Mouse (Mus musculus) erythroid progenitor cell, adult 5-6 weeks (primary cell): ENCODE results near the gene Pnck. TPM values are rescaled to one million over a fixed set of nuclear protein-coding genes. Genes with fewer than 3 reads are reported as not detected.

ENCODE experiments used
- ATAC-seq: replicated peaks from 2 replicates; pipeline ENCODE4 v1.8.0; 2016; ENCODE audit warnings: moderate number of reproducible peaks, mild to moderate bottlenecking, moderate TSS enrichment, inconsistent platforms; ENCODE audit not compliant: poor library complexity, low FRiP score, severe bottlenecking
- total RNA-seq, 2 experiments: library from RNA; stranded (forward) in 1 of 2; stranded (reverse) in 1 of 2; fragments of 150-400 nt in 1 of 2; fragments of 186-747, 209-891 nt in 1 of 2; gene quantifications; 2 replicates each; pipeline versions ENCODE4 v1.2.3 to v1.2.4; 2015 to 2017; ENCODE audit warnings: low replicate concordance in 2 of 2

The Pnck gene
- total RNA-seq, 2 experiments from 2014 or later, result not detected

DNA sequence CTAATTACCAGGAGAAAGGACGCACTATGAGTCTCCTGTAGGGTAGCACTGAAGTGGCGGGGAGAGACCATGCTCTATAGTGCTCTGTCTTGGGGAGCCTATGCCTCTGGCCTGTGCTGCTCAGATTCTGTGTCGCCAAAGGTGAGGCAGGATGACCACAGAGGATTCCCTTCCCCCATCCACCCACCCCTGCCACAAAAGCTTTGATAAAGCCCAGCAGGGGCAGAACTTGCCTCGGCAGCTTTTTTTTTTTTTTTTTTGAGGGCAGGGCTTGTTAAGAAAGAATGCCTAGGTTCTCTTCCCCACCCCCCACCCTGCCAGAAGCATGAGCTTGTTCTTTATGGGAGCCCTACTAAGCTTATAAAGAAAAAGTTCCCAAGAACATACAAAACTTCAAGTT, 14.8 kb downstream of the Pnck start:
- no peak for ATAC-seq

DNA sequence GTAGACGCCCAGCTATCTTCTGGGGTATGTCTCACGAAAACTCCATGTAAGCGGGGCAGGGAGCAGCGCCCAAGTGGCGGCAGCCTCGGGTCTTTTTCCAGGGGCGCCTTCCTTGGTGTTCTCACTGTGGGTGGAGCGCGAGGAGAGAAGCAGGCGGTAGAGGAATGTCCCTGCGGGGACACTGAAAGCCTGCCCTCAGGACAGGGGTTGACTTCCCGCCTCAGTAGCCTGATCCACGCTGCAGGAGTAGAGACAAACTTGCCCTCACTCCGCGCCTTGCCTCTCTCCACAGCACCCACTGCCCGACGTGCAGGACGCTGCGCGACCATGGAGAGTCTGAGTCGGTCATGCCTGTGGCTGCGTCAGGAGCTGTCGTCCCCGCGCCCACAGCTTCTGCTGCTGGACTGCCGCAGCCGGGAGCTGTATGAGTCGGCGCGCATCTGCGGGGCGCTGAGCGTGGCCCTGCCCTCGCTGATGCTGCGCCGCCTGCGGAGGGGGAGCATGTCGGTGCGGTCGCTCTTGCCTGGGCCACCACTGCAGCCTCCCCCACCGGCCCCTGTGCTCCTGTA, 19.9 kb downstream of the Pnck start:
- ATAC-seq, result no peak

DNA sequence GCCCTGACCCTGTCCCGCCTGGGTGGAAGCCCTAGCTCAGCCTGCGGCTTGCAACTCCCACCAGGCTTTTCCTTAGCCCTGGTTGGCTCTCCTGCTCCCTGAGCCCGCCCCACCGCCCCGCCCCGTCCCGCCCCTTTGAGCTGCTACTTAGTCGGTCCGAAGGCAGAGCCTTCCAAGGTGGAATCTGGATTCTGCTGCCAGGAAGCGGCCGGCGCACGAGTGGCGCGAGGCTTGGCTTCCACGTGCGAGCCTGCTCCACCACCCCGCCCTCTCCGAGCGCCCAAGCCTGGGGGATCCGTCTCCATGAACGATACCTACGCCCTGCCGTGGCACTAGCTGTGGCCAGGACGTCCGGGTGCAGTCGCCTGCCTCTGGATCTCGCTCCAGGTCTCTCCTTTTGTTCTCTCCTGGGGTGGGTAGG, 20.7 kb downstream of the Pnck start, which contains the start of gene Dusp9:
Dusp9 (plus strand) TSS at position 165 of the 421 bp plus-strand sequence.
- ATAC-seq, result peak; percentile 25; the same call in 1 of the 2 replicates

- ATAC-seq, result no peak
These were observed 22.5 kb downstream of the Pnck start for GRCm38 (mm10) chrX:73637415-73637814.

DNA sequence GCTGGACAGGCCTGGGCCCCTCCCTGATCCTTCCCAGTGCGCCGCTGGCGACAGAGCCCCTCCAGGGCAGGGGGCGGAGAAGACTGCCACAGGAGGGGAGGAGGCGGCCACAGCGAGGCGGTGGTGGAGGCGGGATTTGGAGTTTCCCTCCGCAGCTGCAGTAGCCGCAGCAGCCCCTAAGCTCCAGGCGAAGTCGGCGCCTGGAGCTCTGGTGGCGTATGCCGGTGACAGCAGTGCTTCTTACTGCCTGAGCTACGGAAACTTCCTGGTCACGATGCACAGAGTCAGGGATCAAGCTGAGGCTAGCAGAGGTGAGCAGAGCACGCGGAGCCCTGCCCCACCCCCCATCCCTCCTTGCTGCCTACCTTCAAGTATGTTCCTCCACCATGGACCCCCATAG, 24.5 kb downstream of the Pnck start:
- ATAC-seq, result no peak

DNA sequence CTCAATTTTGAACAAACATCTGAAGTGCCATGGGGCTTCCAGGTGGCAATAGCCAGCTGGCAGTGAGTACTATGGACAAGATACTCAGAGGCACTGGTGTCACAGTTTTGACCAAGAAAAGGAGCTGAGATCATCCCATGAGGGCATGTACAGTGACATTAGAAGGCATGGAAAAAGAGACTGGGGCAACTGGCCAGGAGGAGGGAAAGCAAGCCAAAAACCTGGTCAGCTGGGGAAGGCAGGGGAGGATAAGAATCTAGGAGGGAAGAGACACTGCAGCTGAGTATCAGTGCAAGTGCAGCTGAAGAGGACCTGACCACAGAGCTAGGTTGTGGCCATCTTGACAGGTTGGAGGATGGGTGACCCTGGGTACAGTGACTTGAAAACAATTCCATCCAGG, 32.9 kb downstream of the Pnck start:
- no peak for ATAC-seq

GRCm38 (mm10) chrX:73619890-73620289, 40.0 kb downstream of the Pnck start:
- ATAC-seq, result no peak

- ATAC-seq, result no peak
These were observed 40.5 kb downstream of the Pnck start for GRCm38 (mm10) chrX:73619401-73619800.

DNA sequence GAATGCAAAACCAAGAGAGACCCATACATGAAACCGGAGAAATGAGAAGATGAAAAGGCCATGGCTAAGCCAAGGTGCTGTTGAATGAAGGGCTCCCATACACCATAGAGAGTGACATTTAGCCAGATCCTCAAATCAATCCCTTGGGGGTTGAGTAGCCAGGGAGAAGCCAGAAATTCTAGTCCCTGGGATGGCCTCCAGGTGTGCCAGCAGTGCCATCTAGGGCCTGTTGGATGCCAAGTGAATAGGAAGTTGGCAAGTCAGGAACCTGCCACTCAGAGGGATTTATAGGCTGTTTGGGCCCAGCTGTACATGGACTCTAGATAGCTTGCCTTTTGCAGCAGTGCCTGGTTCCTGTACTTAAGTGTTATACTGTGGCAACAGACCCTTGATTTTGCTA, 44.0 kb downstream of the Pnck start:
- ATAC-seq, result no peak

DNA sequence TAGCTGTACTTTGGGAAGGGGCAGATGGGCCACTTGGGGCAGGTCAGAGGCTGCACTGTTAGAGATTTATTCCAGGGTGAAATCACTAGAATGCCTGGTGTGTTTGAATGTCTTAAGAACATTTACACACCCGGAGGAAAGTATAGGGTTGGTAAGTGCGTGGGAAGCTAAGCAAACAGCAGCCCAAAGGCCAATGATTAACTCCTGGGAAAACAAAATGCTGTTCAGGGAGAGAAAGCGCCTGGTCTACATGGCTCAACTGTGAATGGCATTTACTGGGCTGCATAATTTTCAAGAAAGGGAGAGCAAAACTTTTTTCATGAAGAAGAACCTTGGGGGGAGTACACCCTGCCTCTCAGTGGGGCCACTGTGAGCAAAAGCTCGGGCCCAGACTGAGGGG, 46.3 kb downstream of the Pnck start:
- no peak for ATAC-seq

Other genes with a start within 250 kb of the Pnck start
- gene Zfp92, start 249.0 kb downstream of the Pnck start, total RNA-seq (2015; ENCODE audit: low replicate concordance), result not detected in 2 replicates
- gene Zfp92, start 249.0 kb downstream of the Pnck start, total RNA-seq (2017; ENCODE audit: low replicate concordance), result not detected in 2 replicates
- not detected in 2 replicates for gene Trex2, start 224.8 kb downstream of the Pnck start, total RNA-seq (2015; ENCODE audit: low replicate concordance)
- not detected in 2 replicates for gene Trex2, start 224.8 kb downstream of the Pnck start, total RNA-seq (2017; ENCODE audit: low replicate concordance)
- 9.2 and 13.0 TPM in 2 replicates for gene Haus7, start 201.1 kb downstream of the Pnck start, total RNA-seq (2015; ENCODE audit: low replicate concordance)
- gene Haus7, start 201.1 kb downstream of the Pnck start, total RNA-seq (2017; ENCODE audit: low replicate concordance), result 8.0 and 14.1 TPM in 2 replicates
- 11.2 and 28.9 TPM in 2 replicates for gene Bgn, start 176.5 kb downstream of the Pnck start, total RNA-seq (2015; ENCODE audit: low replicate concordance)
- 1.0 and 1.8 TPM in 2 replicates for gene Bgn, start 176.5 kb downstream of the Pnck start, total RNA-seq (2017; ENCODE audit: low replicate concordance)
- gene Atp2b3, start 157.0 kb downstream of the Pnck start, total RNA-seq (2015; ENCODE audit: low replicate concordance), result not detected in 2 replicates
- gene Atp2b3, start 157.0 kb downstream of the Pnck start, total RNA-seq (2017; ENCODE audit: low replicate concordance), result not detected in 2 replicates
- gene Dusp9, start 20.7 kb downstream of the Pnck start, total RNA-seq (2015; ENCODE audit: low replicate concordance), result not detected in 2 replicates
- not detected in 2 replicates for gene Dusp9, start 20.7 kb downstream of the Pnck start, total RNA-seq (2017; ENCODE audit: low replicate concordance)
- 1.3 and 1.4 TPM in 2 replicates for gene Slc6a8, start 13.0 kb upstream of the Pnck start, total RNA-seq (2015; ENCODE audit: low replicate concordance)
- 0.51 TPM in 1 of 2 replicates, not detected in the other for gene Slc6a8, start 13.0 kb upstream of the Pnck start, total RNA-seq (2017; ENCODE audit: low replicate concordance)
- 110 and 144 TPM in 2 replicates for gene Bcap31, start 56.1 kb upstream of the Pnck start, total RNA-seq (2015; ENCODE audit: low replicate concordance)
- gene Bcap31, start 56.1 kb upstream of the Pnck start, total RNA-seq (2017; ENCODE audit: low replicate concordance), result 56.3 and 68.2 TPM in 2 replicates
- gene Abcd1, start 56.5 kb upstream of the Pnck start, total RNA-seq (2015; ENCODE audit: low replicate concordance), result 11.5 and 14.7 TPM in 2 replicates
- gene Abcd1, start 56.5 kb upstream of the Pnck start, total RNA-seq (2017; ENCODE audit: low replicate concordance), result 1.7 and 3.8 TPM in 2 replicates
- not detected in 2 replicates for gene Plxnb3, start 97.0 kb upstream of the Pnck start, total RNA-seq (2015; ENCODE audit: low replicate concordance)
- gene Plxnb3, start 97.0 kb upstream of the Pnck start, total RNA-seq (2017; ENCODE audit: low replicate concordance), result not detected in 2 replicates
- gene Srpk3, start 114.3 kb upstream of the Pnck start, total RNA-seq (2015; ENCODE audit: low replicate concordance), result 6.7 TPM in 1 of 2 replicates, not detected in the other
- 1.9 and 2.6 TPM in 2 replicates for gene Srpk3, start 114.3 kb upstream of the Pnck start, total RNA-seq (2017; ENCODE audit: low replicate concordance)
- gene Idh3g, start 126.8 kb upstream of the Pnck start, total RNA-seq (2015; ENCODE audit: low replicate concordance), result 135 and 141 TPM in 2 replicates
- gene Idh3g, start 126.8 kb upstream of the Pnck start, total RNA-seq (2017; ENCODE audit: low replicate concordance), result 68.3 and 80.2 TPM in 2 replicates
- gene Ssr4, start 126.9 kb upstream of the Pnck start, total RNA-seq (2015; ENCODE audit: low replicate concordance), result 115 and 124 TPM in 2 replicates
- gene Ssr4, start 126.9 kb upstream of the Pnck start, total RNA-seq (2017; ENCODE audit: low replicate concordance), result 47.6 and 75.7 TPM in 2 replicates
- not detected in 2 replicates for gene Pdzd4, start 164.9 kb upstream of the Pnck start, total RNA-seq (2015; ENCODE audit: low replicate concordance)
- gene Pdzd4, start 164.9 kb upstream of the Pnck start, total RNA-seq (2017; ENCODE audit: low replicate concordance), result not detected in 2 replicates
- gene Avpr2, start 232.0 kb upstream of the Pnck start, total RNA-seq (2015; ENCODE audit: low replicate concordance), result not detected in 2 replicates
- not detected in 2 replicates for gene Avpr2, start 232.0 kb upstream of the Pnck start, total RNA-seq (2017; ENCODE audit: low replicate concordance)
- 6.8 and 10.5 TPM in 2 replicates for gene L1cam, start 236.0 kb upstream of the Pnck start, total RNA-seq (2015; ENCODE audit: low replicate concordance)
- gene L1cam, start 236.0 kb upstream of the Pnck start, total RNA-seq (2017; ENCODE audit: low replicate concordance), result 0.23 and 1.3 TPM in 2 replicates